Mouse (Mus musculus): ENCODE results near the gene Gdf1. TPM values are rescaled to one million over a fixed set of nuclear protein-coding genes. Genes with fewer than 3 reads are reported as not detected.
A peak's percentile ranks its signal among the peaks of the same experiment; 100 is the strongest.

Gene Gdf1
- total and polyA plus RNA-seq, 3 experiments: 0.14 TPM; not detected in 2

DNA sequence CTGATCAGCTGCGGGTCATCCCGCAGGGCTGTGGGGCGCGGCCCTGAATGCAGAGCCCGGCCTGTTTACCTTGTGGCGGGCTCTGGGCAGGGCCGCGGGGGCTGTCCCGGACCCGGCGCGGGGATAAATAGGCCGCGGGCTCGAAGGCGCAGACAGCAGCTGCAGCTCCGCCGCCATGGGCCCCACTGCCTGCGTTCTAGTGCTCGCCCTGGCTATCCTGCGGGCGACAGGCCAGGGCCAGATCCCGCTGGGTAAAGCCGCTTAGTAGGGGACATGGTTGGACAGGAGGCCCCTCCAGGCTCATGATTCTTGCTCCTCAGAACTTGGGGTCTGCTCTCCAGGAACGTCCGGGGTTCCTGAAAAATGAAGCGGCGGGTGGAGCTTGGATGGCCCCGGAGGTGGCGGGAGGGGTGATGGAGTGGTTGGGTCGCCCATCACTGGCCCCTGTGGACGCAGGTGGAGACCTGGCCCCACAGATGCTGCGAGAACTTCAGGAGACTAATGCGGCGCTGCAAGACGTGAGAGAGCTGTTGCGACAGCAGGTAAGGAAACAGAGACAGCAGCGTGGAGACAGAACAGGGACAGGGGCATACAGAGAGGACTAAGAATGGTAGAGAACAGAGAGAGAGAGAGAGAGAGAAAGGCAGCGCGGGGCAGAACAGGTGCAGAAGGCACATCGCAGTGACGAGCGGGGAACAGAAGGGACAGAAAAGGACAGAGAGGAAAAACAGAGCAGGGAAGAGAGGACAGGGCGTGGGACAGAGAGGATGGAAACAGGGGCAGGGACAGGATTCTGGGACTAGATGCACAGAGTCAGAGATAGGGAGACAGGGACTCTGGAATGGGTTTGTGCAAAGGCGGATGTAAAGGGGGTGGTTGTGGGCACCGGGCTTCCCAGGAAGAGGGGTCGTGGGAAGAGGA is 44.0 kb downstream of the Gdf1 start, which contains the start of gene Comp:
Comp (plus strand) TSS at position 162 of the 921 bp plus-strand sequence.
- Histone ChIP-seq H3K36me3 (ENCODE audit: control insufficient read depth, insufficient read depth, low read length) (no peaks in the 10 kb centered on the region), H3K4me1 (ENCODE audit: control insufficient read depth, insufficient read depth, low read length) (no peaks in the 10 kb centered on the region), H3K27me3 (ENCODE audit: control insufficient read depth, insufficient read depth, low read length) (peaks cover 20% of the 10 kb centered on the region), H3K9ac (ENCODE audit: low read depth, low read length) (no peak within 1 kb of the TSS), H3K79me2 (replicated peaks; ENCODE audit: control insufficient read depth, insufficient read depth, low read length) (no peaks in the 10 kb centered on the region), H3K4me3 (peak within 1 kb of the TSS; percentile 22; the same call in 1 of the 2 replicates), H3K27ac (no peak within 1 kb of the TSS)
- intact Hi-C loops (cut with DNase I): no loop called here
- WGBS: 8% methylated on average over 47 of the region's 47 CpGs
- TF ChIP-seq POLR2A (IDR thresholded peaks at IDR 0.05; ENCODE audit: insufficient read depth, low read depth, low read length): no peak
- no peak for TF ChIP-seq CTCF (IDR thresholded peaks at IDR 0.05)
- TF ChIP-seq EP300 (IDR thresholded peaks at IDR 0.05; ENCODE audit: insufficient read depth, low read depth, low read length): no peak
- no peak for DNase-seq

DNA sequence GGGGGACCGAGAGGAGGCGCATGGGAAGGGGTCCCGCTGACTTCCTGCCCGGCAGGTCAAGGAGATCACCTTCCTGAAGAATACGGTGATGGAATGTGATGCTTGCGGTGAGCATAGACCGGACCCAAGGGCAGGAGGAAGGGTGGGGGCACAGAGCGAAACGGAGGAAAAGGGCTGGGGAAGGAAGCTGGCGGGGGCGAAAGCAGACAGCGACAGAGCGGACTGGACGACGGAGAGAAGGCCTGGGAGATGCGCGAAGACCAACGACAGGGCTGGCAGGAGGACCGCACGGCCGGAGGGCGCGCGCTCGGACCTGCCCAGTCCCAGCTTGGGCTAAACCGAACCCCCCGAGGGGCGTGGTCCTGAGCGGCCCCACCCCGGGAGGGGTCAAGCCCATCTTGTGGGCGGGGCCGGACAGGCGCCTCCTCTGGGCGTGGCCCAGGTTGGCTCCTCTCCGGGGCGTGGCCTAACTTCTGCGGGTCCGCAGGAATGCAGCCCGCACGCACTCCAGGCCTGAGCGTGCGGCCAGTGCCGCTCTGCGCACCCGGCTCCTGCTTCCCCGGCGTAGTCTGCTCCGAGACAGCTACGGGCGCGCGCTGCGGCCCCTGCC is 44.8 kb downstream of the Gdf1 start:
- Histone ChIP-seq H3K27ac (no peak overlapping the region), H3K4me1 (ENCODE audit: control insufficient read depth, insufficient read depth, low read length) (no peaks in the 10 kb centered on the region), H3K36me3 (ENCODE audit: control insufficient read depth, insufficient read depth, low read length) (no peaks in the 10 kb centered on the region), H3K4me3 (peak overlapping the region; percentile 22; the same call in 1 of the 2 replicates), H3K79me2 (replicated peaks; ENCODE audit: control insufficient read depth, insufficient read depth, low read length) (no peaks in the 10 kb centered on the region), H3K9ac (ENCODE audit: low read depth, low read length) (no peak overlapping the region), H3K27me3 (ENCODE audit: control insufficient read depth, insufficient read depth, low read length) (peaks cover 20% of the 10 kb centered on the region)
- WGBS: 2% methylated on average over 53 of the region's 53 CpGs
- DNase-seq: peak; percentile 76 to 79
- TF ChIP-seq POLR2A (IDR thresholded peaks at IDR 0.05; ENCODE audit: insufficient read depth, low read depth, low read length) (peak; percentile 36; the same call in 1 of the 2 replicates), CTCF (IDR thresholded peaks at IDR 0.05) (no peak), EP300 (IDR thresholded peaks at IDR 0.05; ENCODE audit: insufficient read depth, low read depth, low read length) (no peak)
- intact Hi-C loops (cut with DNase I): no loop called here

DNA sequence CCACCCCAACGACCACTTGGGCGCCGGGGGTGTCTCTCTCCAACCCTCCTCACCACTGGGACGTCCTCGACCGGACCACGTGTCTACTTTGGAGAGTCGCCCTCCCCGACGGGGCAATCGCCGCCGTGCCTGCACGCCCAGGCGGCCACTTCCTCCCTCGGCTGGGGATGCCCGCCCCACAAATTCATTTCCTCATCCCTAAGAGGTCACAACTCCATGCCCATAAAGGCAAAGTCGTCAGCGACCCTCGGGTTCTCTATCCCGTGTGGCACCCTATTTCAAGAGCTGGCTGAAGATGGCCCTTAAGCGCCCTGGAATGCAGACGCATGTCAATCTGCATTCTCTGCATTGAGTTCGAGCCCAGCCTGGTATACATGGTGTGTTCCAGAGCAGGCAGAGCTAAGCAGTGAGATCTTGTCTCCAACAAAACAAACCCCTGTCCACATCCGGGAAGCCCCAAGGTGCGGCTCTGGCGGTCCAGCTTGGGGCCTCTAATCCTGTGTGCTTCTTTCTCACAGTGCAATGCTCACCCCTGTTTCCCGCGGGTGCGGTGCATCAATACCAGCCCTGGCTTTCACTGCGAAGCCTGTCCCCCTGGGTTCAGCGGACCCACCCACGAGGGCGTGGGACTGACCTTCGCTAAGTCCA is 45.7 kb downstream of the Gdf1 start:
- Histone ChIP-seq H3K27ac (no peak overlapping the region), H3K4me3 (no peak overlapping the region), H3K27me3 (ENCODE audit: control insufficient read depth, insufficient read depth, low read length) (peaks cover 20% of the 10 kb centered on the region), H3K79me2 (replicated peaks; ENCODE audit: control insufficient read depth, insufficient read depth, low read length) (no peaks in the 10 kb centered on the region), H3K9ac (ENCODE audit: low read depth, low read length) (no peak overlapping the region), H3K36me3 (ENCODE audit: control insufficient read depth, insufficient read depth, low read length) (no peaks in the 10 kb centered on the region), H3K4me1 (ENCODE audit: control insufficient read depth, insufficient read depth, low read length) (no peaks in the 10 kb centered on the region)
- WGBS: 8% methylated on average over 35 of the region's 35 CpGs
- intact Hi-C loops (cut with DNase I): no loop called here
- DNase-seq: peak in 1 of 2 experiments; percentile 43
- TF ChIP-seq EP300 (IDR thresholded peaks at IDR 0.05; ENCODE audit: insufficient read depth, low read depth, low read length): no peak
- no peak for TF ChIP-seq POLR2A (IDR thresholded peaks at IDR 0.05; ENCODE audit: insufficient read depth, low read depth, low read length)
- no peak for TF ChIP-seq CTCF (IDR thresholded peaks at IDR 0.05)

GRCm38 (mm10) chr8:70376275-70376741 is 46.7 kb downstream of the Gdf1 start:
- Histone ChIP-seq H3K27ac (no peak overlapping the region), H3K27me3 (ENCODE audit: control insufficient read depth, insufficient read depth, low read length) (peaks cover 20% of the 10 kb centered on the region), H3K4me1 (ENCODE audit: control insufficient read depth, insufficient read depth, low read length) (no peaks in the 10 kb centered on the region), H3K9ac (ENCODE audit: low read depth, low read length) (no peak overlapping the region), H3K79me2 (replicated peaks; ENCODE audit: control insufficient read depth, insufficient read depth, low read length) (no peaks in the 10 kb centered on the region), H3K36me3 (ENCODE audit: control insufficient read depth, insufficient read depth, low read length) (no peaks in the 10 kb centered on the region), H3K4me3 (no peak overlapping the region)
- no peak for DNase-seq
- 11% methylated on average over 37 of the region's 37 CpGs for WGBS
- intact Hi-C loops (cut with DNase I): no loop called here
- TF ChIP-seq CTCF (IDR thresholded peaks at IDR 0.05) (no peak), EP300 (IDR thresholded peaks at IDR 0.05; ENCODE audit: insufficient read depth, low read depth, low read length) (no peak), POLR2A (IDR thresholded peaks at IDR 0.05; ENCODE audit: insufficient read depth, low read depth, low read length) (no peak)

DNA sequence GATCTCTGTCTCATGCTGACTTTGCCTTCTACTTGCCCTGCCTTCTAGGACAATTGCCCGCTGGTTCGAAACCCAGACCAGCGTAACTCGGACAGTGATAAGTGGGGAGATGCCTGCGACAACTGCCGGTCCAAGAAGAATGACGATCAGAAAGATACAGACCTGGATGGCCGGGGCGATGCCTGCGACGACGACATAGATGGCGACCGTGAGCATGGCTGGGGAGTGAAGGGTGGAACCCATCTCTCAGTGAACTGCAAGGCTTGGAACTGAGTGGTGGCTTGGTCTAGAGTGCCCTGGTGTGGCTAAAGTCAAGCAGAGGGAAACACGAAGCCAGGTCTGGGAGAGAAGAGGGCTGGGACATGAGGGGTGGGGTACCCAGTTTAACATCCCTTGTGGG is 47.4 kb downstream of the Gdf1 start:
- TF ChIP-seq CTCF (IDR thresholded peaks at IDR 0.05): no peak
- no peak for TF ChIP-seq EP300 (IDR thresholded peaks at IDR 0.05; ENCODE audit: insufficient read depth, low read depth, low read length)
- no peak for TF ChIP-seq POLR2A (IDR thresholded peaks at IDR 0.05; ENCODE audit: insufficient read depth, low read depth, low read length)
- no peaks in the 10 kb centered on the region for H3K36me3 ChIP-seq (ENCODE audit: control insufficient read depth, insufficient read depth, low read length)
- no peaks in the 10 kb centered on the region for H3K79me2 ChIP-seq (replicated peaks; ENCODE audit: control insufficient read depth, insufficient read depth, low read length)
- intact Hi-C loops (cut with DNase I): no loop called here
- WGBS: 12% methylated on average over 15 of the region's 15 CpGs
- H3K27ac ChIP-seq: no peak overlapping the region
- H3K4me3 ChIP-seq: no peak overlapping the region
- H3K9ac ChIP-seq (ENCODE audit: low read depth, low read length): no peak overlapping the region
- peaks cover 20% of the 10 kb centered on the region for H3K27me3 ChIP-seq (ENCODE audit: control insufficient read depth, insufficient read depth, low read length)
- no peak for DNase-seq
- H3K4me1 ChIP-seq (ENCODE audit: control insufficient read depth, insufficient read depth, low read length): no peaks in the 10 kb centered on the region

Measured in heart, adult 2 months (tissue).